In genomic region chr3:65863297-65863696, GRCm38 (mm10) we compare ENCODE assay signal across 7 mouse cellular contexts.
DNase-seq lines count a peak whose midpoint lies in the region; ATAC-seq and TF ChIP-seq lines count a peak whose summit lies in the region.

No protein-coding gene starts in this region.

- peak overlapping the region; percentile 4; the same call in 1 of the 2 replicates for H3K4me2 ChIP-seq in embryonic facial prominence, embryonic 11.5 days (ENCODE audit: low read depth, low read length)
- H3K4me2 ChIP-seq in midbrain, embryonic 13.5 days (replicated peaks), result peak overlapping the region; percentile 48

- H3K9me3 ChIP-seq in embryonic facial prominence, embryonic 11.5 days (replicated peaks; ENCODE audit: control insufficient read depth, low read length), result no peaks in the 10 kb centered on the region
- no peaks in the 10 kb centered on the region for H3K9me3 ChIP-seq in limb, embryonic 10.5 days (replicated peaks)
- no peaks in the 10 kb centered on the region for H3K9me3 ChIP-seq in midbrain, embryonic 13.5 days

- peak; percentile 94; the same call in 1 of the 2 replicates for TF ChIP-seq CTCF in small intestine, adult 2 months (IDR thresholded peaks at IDR 0.05; ENCODE audit: extremely low read depth, insufficient read length, insufficient replicate concordance, low read depth, low read length)

- no peaks in the 10 kb centered on the region for H3K36me3 ChIP-seq in embryonic facial prominence, embryonic 11.5 days (replicated peaks; ENCODE audit: control insufficient read depth, insufficient read depth, low read depth, low read length)
- H3K36me3 ChIP-seq in limb, embryonic 10.5 days, result no peaks in the 10 kb centered on the region
- H3K36me3 ChIP-seq in midbrain, embryonic 13.5 days, result no peaks in the 10 kb centered on the region
- no peaks in the 10 kb centered on the region for H3K36me3 ChIP-seq in small intestine, adult 2 months (ENCODE audit: control insufficient read depth, insufficient read depth, low read length)

- no peak overlapping the region for H3K9ac ChIP-seq in embryonic facial prominence, embryonic 11.5 days (replicated peaks; ENCODE audit: low read length)
- H3K9ac ChIP-seq in midbrain, embryonic 13.5 days (replicated peaks), result 0 out of 2 replicates have a peak overlapping the region, but pooled peaks have one; percentile 29

- ATAC-seq in embryonic facial prominence, embryonic 11.5 days (replicated peaks; ENCODE audit: insufficient number of reproducible peaks, low FRiP score, low TSS enrichment, low read depth), result peak; percentile 82
- ATAC-seq in midbrain, embryonic 13.5 days, result peak; percentile 95

- no peak overlapping the region for H3K27ac ChIP-seq in embryonic facial prominence, embryonic 11.5 days (replicated peaks; ENCODE audit: low read depth, low read length)
- H3K27ac ChIP-seq in limb, embryonic 10.5 days, result no peak overlapping the region
- H3K27ac ChIP-seq in midbrain, embryonic 13.5 days, result no peak overlapping the region
- H3K27ac ChIP-seq in small intestine, adult 2 months (ENCODE audit: insufficient read depth, low read depth, low read length), result no peak overlapping the region

- no peaks in the 10 kb centered on the region for H3K27me3 ChIP-seq in embryonic facial prominence, embryonic 11.5 days (ENCODE audit: control insufficient read depth, insufficient read depth, low read length)
- H3K27me3 ChIP-seq in limb, embryonic 10.5 days (ENCODE audit: low read depth, poor library complexity, severe bottlenecking), result 0 out of 2 replicates have a peak, but pooled peaks cover 5% of the 10 kb centered on the region
- H3K27me3 ChIP-seq in midbrain, embryonic 13.5 days, result peaks cover 8% of the 10 kb centered on the region
- H3K27me3 ChIP-seq in small intestine, adult 2 months (ENCODE audit: control insufficient read depth, insufficient read depth, low read length), result no peaks in the 10 kb centered on the region

- peak; percentile 23; the same call in 1 of the 2 replicates for TF ChIP-seq POLR2A in small intestine, adult 2 months (IDR thresholded peaks at IDR 0.05; ENCODE audit: low read depth, low read length)

- WGBS in embryonic facial prominence, embryonic 11.5 days, result 2% methylated on average over 11 of the region's 11 CpGs
- 5% methylated on average over 11 of the region's 11 CpGs for WGBS in limb, embryonic 10.5 days
- WGBS in midbrain, embryonic 13.5 days, result under 1% methylated on average over 11 of the region's 11 CpGs
- WGBS in small intestine, adult 2 months, result 2% methylated on average over 11 of the region's 11 CpGs

- H3K4me1 ChIP-seq in embryonic facial prominence, embryonic 11.5 days (ENCODE audit: control insufficient read depth, insufficient read depth, low read length), result peaks cover 16% of the 10 kb centered on the region
- H3K4me1 ChIP-seq in limb, embryonic 10.5 days, result peaks cover 25% of the 10 kb centered on the region
- H3K4me1 ChIP-seq in midbrain, embryonic 13.5 days (replicated peaks), result peaks cover 44% of the 10 kb centered on the region
- H3K4me1 ChIP-seq in small intestine, adult 2 months (ENCODE audit: control insufficient read depth, insufficient read depth, insufficient read length, low read length), result peaks cover under 1% of the 10 kb centered on the region

- no peak overlapping the region for H3K4me3 ChIP-seq in embryonic facial prominence, embryonic 11.5 days (ENCODE audit: low read depth, low read length)
- no peak overlapping the region for H3K4me3 ChIP-seq in limb, embryonic 10.5 days
- peak overlapping the region; percentile 16; the same call in 1 of the 2 replicates for H3K4me3 ChIP-seq in midbrain, embryonic 13.5 days (replicated peaks)
- H3K4me3 ChIP-seq in small intestine, adult 2 months (ENCODE audit: low read depth, low read length), result no peak overlapping the region

- peak; percentile 91 for DNase-seq in adrenal gland, postnatal 14 days
- peak; percentile 90 for DNase-seq in embryonic facial prominence, embryonic 11.5 days (ENCODE audit: low spot score)
- DNase-seq in heart, adult 18-20 months, result peak; percentile 89 to 90
- DNase-seq in kidney, adult 18-20 months, result peak; percentile 79
- peak; percentile 85 for DNase-seq in limb, embryonic 10.5 days (ENCODE audit: low spot score)
